In the genomic region with DNA sequence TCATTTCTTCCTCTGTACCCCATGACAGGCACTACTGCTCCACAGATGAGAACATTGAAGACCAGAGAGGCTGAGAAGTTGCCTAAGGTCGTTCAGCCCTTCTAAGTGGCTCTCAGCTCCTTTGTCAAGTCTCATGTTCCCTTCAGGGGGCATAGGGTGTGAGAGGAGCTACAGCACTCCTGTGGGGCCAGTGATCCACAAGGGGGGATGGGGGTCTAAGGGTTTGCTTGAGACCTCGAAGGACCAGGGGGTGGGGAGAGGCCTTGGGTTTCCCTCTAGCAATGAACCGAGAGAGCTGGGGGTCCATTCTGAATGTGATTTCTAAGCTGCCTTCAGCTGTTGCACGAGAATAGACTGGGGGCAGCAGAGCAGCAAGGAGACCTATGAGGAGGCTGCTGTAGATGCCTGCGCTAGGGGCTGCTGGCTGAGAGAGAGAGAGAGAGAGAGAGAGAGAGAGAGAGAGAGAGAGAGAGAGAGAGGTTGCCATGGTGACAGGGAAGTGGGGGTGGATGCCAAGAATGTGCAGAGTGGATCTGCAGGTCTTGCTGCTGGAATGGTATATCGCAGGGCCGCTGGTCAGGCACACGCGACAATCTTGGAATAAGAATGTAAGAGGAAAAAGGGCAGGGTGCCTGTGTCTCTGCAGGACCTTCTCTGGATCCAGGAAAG, we compare ENCODE assay signal across 8 mouse cellular contexts. TPM values are rescaled to one million over a fixed set of nuclear protein-coding genes. Genes with fewer than 3 reads are reported as not detected.
A peak's percentile ranks its signal among the peaks of the same experiment; 100 is the strongest.
DNase-seq lines count a peak whose midpoint lies in the region; ATAC-seq and TF ChIP-seq lines count a peak whose summit lies in the region.

No protein-coding gene starts in this region.

- H3K4me2 ChIP-seq in lung, embryonic 14.5 days: 0 out of 2 replicates have a peak overlapping the region, but pooled peaks have one; percentile 16
- H3K4me2 ChIP-seq in intestine, embryonic 15.5 days (replicated peaks): no peak overlapping the region
- H3K4me2 ChIP-seq in midbrain, embryonic 11.5 days: peak overlapping the region; percentile 30; the same call in 1 of the 2 replicates

- peak; percentile 81 for ATAC-seq in lung, embryonic 14.5 days (ENCODE audit: insufficient read depth)
- ATAC-seq in intestine, embryonic 15.5 days: peak; percentile 37; the same call in 1 of the 2 replicates
- peak; percentile 70 for ATAC-seq in midbrain, embryonic 11.5 days (ENCODE audit: low FRiP score)

- H3K9me3 ChIP-seq in lung, embryonic 14.5 days (ENCODE audit: low read depth, low read length): no peaks in the 10 kb centered on the region
- H3K9me3 ChIP-seq in intestine, embryonic 15.5 days: no peaks in the 10 kb centered on the region
- no peaks in the 10 kb centered on the region for H3K9me3 ChIP-seq in midbrain, embryonic 11.5 days (ENCODE audit: control insufficient read depth, low read length)

- no peak overlapping the region for H3K4me3 ChIP-seq in lung, embryonic 14.5 days (ENCODE audit: low read depth, low read length)
- no peak overlapping the region for H3K4me3 ChIP-seq in intestine, embryonic 15.5 days (replicated peaks)
- H3K4me3 ChIP-seq in midbrain, embryonic 11.5 days (ENCODE audit: low read depth, low read length): no peak overlapping the region

- peak; percentile 49 for DNase-seq in adrenal gland, postnatal 10 days
- DNase-seq in adrenal gland, adult 18-20 months (ENCODE audit: low spot score in 2 of 2): no peak
- peak; percentile 80 for DNase-seq in lung, embryonic 14.5 days
- no peak for DNase-seq in lung, postnatal 14 days
- DNase-seq in midbrain, embryonic 11.5 days (ENCODE audit: low spot score, missing footprints): peak; percentile 93
- no peak for DNase-seq in adrenal gland, postnatal 14 days
- no peak for DNase-seq in spleen, postnatal 14 days (ENCODE audit: low spot score in 2 of 2)

- peaks cover 12% of the 10 kb centered on the region for H3K4me1 ChIP-seq in lung, embryonic 14.5 days (ENCODE audit: insufficient read depth)
- peaks cover 21% of the 10 kb centered on the region for H3K4me1 ChIP-seq in intestine, embryonic 15.5 days (replicated peaks)
- H3K4me1 ChIP-seq in midbrain, embryonic 11.5 days (ENCODE audit: control insufficient read depth, insufficient read depth, low read length): peaks cover 39% of the 10 kb centered on the region

- H3K9ac ChIP-seq in lung, embryonic 14.5 days: no peak overlapping the region
- no peak overlapping the region for H3K9ac ChIP-seq in intestine, embryonic 15.5 days
- H3K9ac ChIP-seq in midbrain, embryonic 11.5 days (ENCODE audit: low read length): no peak overlapping the region

- H3K27ac ChIP-seq in lung, embryonic 14.5 days (ENCODE audit: low read depth): peak overlapping the region; percentile 54; the same call in 1 of the 2 replicates
- peak overlapping the region; percentile 32; the same call in 1 of the 2 replicates for H3K27ac ChIP-seq in intestine, embryonic 15.5 days
- peak overlapping the region; percentile 74 for H3K27ac ChIP-seq in midbrain, embryonic 11.5 days (ENCODE audit: low read depth, low read length)

- H3K36me3 ChIP-seq in lung, embryonic 14.5 days (ENCODE audit: insufficient read depth): peaks cover 25% of the 10 kb centered on the region
- peaks cover 21% of the 10 kb centered on the region for H3K36me3 ChIP-seq in intestine, embryonic 15.5 days
- H3K36me3 ChIP-seq in midbrain, embryonic 11.5 days (ENCODE audit: control insufficient read depth, insufficient read depth, low read length): peaks cover 2% of the 10 kb centered on the region; the same call in 1 of the 2 replicates

- 7% methylated on average over 9 of the region's 9 CpGs for WGBS in lung, embryonic 14.5 days
- 20% methylated on average over 9 of the region's 9 CpGs for WGBS in intestine, embryonic 15.5 days
- 12% methylated on average over 9 of the region's 9 CpGs for WGBS in midbrain, embryonic 11.5 days

- H3K27me3 ChIP-seq in lung, embryonic 14.5 days (ENCODE audit: insufficient read depth, low read length): no peaks in the 10 kb centered on the region
- H3K27me3 ChIP-seq in intestine, embryonic 15.5 days (replicated peaks): no peaks in the 10 kb centered on the region
- H3K27me3 ChIP-seq in midbrain, embryonic 11.5 days (ENCODE audit: control insufficient read depth, insufficient read depth, low read length): no peaks in the 10 kb centered on the region

- no peak for TF ChIP-seq CTCF in lung, embryonic 14.5 days (IDR thresholded peaks at IDR 0.05; ENCODE audit: low read depth)

RNA-seq across cellular contexts. Expression of gene Slc6a6, which starts 36.1 kb away (rescaled TPM):
- 100 to 1,000 TPM; 175 to 205 TPM for total RNA-seq in adrenal gland, postnatal 10 days (2021)
- total RNA-seq in adrenal gland, adult 18-20 months (2021): 100 to 1,000 TPM; 209 to 474 TPM
- 47.6 and 50.7 TPM in 2 replicates for polyA plus RNA-seq in lung, embryonic 14.5 days (2014; fragmentation: Nextera tagmentation; extraction: Ambion mirVana)
- 78.0 and 87.9 TPM in 2 replicates for polyA plus RNA-seq in intestine, embryonic 15.5 days (2015; fragmentation: Nextera tagmentation; extraction: Ambion mirVana)
- polyA plus RNA-seq in midbrain, embryonic 11.5 days (2014; fragmentation: Nextera tagmentation; extraction: Ambion mirVana): 43.6 and 45.6 TPM in 2 replicates
- 259 and 278 TPM in 2 replicates for total RNA-seq in adrenal gland, postnatal 14 days (2021)

Comparison
In these comparisons a context has a peak if more than half of its experiments do, and no peak if none do; other contexts are left out.
1. DNase-seq: peak in adrenal gland, postnatal 10 days (single experiment), lung, embryonic 14.5 days (single experiment) and midbrain, embryonic 11.5 days (single experiment); none in adrenal gland, adult 18-20 months (0 of 2), lung, postnatal 14 days (single experiment), adrenal gland, postnatal 14 days (single experiment) and spleen, postnatal 14 days (0 of 2).
2. Peak in every context shown above with its lines, with median percentiles within 50 percentile points of each other: ATAC-seq and H3K27ac ChIP-seq.